Mouse (Mus musculus) layer of hippocampus, postnatal 36 days (tissue): ENCODE results near the gene Gm28539. TPM values are rescaled to one million over a fixed set of nuclear protein-coding genes. Genes with fewer than 3 reads are reported as not detected.
A peak's percentile ranks its signal among the peaks of the same experiment; 100 is the strongest.
"Not testable (repeated sequence)": the region's sequence is repeated elsewhere in the genome, so short reads cannot be mapped to it uniquely, and the experiment has no call there.

Experiments
- DNase-seq, 2 experiments: peaks; one replicate each; pipeline ENCODE4 v3.0.0; 2022
- total RNA-seq, 2 experiments: library from RNA; stranded (reverse); gene quantifications; 2 replicates each; pipeline ENCODE4 v1.2.3; 2021

Gene Gm28539
- total RNA-seq, 2 experiments from 2014 or later = 5.4 to 12.2 TPM

DNA sequence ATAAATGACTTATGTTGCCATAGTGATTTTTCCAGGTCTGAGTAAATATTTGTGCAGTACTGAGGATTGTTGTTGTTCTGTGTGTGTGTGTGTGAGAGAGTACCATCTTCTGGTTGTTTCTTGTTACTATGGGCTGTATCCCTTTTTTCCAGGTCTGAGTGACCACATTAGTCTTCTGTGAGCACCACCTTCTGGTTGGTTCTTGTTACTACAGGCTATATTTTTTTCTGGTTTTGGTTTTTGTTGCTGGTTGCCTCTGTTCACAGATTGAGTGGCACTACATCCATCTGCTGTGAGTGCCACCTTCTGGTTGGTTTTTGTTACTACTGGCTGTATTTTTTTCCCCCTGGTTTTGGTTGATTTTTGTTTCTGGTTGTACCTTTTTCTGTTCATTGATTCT, 22.2 kb downstream of the Gm28539 start:
- no peak for DNase-seq

GRCm38 (mm10) chr16:18860186-18860585, 23.8 kb downstream of the Gm28539 start:
- no peak for DNase-seq

DNA sequence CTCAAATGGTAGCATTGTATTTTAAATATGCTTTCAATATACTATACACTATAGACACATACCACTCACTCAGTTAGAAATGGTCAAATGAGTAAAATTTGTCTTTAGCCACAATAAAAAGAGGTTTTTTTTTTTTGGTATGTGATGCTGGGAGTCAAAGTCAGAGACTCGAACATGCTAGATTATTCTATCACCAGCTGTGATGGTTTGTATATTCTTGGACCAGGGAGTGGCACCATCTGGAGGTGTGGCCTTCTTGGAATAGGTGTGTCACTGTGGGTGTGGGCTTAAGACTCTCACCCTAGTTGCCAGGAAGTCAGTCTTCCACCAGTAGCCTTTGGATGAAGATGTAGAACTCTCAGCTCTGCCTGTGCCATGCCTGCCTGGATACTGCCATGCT, 34.1 kb downstream of the Gm28539 start:
- DNase-seq = not testable (repeated sequence)

GRCm38 (mm10) chr16:18876091-18876441, 39.7 kb downstream of the Gm28539 start:
- DNase-seq = no peak

DNA sequence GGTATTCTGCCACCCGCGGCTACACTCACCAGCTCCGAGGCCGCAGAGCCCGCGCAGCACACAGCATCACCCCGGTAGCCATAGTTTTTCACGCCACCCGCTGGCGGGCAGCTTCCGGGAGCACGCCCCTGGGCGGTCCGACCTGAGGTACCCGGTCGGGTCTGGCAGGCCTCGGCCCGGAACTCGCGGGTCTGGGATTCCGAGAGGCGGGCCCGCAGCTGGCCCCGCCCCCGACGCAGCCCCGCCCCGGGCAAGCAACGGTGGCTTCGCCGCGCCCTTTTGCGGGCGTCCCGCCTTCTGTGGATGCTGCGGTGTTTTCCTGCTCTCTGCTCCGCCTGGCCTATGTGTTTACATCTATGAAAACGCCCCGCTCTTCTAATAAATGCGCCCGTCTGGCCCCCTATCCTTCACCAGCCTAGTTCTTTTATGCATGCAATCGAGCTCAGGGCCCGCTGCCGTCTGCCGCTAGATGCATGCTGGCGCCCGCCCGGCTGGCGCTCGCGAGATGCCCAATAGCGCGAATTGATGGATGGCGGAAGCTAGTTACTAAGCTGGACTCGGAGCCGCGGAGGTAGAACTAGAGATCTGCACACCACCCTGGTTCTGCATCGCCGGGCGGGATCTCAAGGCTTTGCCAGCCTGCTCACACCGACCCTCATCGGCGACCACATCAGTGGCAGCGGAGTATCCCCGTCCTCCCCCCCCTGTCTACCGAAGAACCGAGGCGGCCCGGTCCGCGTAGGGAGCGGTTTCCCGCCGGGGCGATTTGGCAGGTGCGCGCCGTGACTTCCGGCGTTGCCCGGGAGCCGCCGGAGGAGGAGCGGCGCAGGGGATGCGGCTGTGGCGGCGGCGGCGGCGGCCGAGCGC, 40.3 kb downstream of the Gm28539 start, which contains the start of the genes Mrpl40 and Hira:
Gene Mrpl40, minus strand, starts transcription at position 421 of the 867 bp plus-strand sequence.
Gene Hira, plus strand, starts transcription at position 596 of the 867 bp plus-strand sequence.
- peak; percentile 96 for DNase-seq

- peak; percentile 50 to 58 for DNase-seq
Observed at GRCm38 (mm10) chr16:18877386-18878090, 41.2 kb downstream of the Gm28539 start.

DNA sequence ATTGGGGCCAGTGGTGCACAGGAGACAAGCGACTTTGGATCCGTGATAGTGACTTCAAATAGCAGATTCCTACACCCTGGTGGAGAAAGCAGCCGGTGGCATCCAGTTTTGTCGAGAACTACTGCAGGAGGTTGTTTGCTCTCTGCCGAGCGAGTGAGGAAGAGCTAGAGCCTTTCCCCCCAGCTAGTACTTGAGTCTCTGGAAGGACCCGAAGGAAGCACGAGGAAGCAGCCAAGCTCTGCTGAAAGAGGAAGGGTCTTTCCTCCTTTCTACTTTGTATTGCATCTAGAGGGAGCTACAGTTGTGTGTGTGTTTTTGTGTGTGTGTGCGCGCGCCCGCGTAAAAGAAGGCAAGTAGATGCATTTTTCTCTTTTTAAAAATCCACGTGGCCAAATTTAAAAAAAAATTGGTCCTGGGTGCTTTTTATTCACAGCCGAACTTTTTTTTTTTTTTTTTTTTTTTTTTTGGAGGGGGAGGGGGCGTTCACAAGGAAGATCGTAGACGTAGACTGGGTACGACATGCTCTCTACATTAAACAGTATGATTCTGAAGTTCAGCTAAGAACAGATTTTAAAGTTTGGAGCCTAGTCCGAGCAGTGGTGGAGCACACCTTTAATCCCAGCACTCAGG, 41.8 kb downstream of the Gm28539 start:
- DNase-seq = peak in 1 of 2 experiments; percentile 10

DNA sequence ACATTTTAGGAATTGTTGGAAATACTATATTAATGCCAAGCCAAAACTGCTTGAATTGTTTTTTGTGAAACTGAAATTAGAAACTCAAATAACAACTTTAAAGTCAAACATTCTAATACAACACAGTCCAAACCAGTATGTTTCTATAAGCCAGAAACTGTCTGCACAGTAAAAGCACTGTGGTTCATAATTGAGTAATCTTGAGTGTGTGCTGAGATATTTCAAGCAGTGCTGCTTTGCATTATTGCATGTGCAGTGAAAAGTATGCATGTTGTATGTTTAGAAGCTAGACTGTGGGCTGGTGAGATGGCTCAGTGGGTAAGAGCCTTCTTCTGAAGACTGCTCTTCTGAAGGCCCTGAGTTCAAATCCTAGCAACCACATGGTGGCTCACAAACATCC, 47.7 kb downstream of the Gm28539 start:
- DNase-seq = no peak

DNA sequence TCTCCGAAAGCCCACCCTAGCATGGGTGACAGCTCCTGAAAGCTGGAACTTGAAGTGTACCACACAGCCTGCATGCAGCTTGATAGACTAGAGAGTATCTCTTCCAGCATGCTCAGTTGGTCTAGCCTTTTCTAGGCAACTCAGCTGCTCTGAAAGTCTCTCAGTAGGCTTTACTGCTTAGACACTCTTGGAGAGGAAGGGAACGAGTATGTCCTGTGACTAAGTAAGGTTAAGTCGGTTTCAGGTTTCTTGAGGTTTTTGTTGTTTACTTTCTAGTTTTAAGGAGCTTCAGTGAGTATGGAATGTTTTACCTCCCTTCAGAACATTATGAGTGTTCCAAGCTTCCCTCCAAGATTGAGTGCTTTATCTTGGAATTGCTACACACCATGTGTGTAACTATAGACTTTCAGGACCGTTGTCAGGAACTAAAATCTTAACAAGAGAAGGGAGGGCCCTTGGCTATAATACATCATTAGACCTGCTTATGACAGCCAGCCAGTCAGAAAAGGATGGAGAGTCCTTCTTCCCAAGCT, 57.5 kb downstream of the Gm28539 start:
- DNase-seq = no peak

DNA sequence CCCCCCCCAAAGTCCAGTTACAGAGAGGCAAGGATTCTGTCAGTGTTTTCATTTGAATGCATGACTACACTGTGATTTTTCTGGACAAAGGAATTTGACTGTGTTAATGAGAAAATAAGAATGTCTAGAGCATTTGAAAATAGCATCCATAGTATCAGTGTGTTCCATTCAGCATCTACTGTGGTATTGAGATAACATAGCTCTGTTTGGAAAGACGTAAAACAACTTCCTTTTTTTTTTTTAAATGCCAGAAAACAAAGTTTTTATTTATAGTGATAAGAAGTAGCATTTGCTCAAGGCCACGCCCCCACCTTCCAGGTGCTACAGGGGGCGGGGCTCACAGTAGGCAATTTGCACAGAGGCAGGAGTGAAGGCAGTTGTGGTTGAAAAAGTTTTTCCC, 58.9 kb downstream of the Gm28539 start:
- DNase-seq = no peak

DNA sequence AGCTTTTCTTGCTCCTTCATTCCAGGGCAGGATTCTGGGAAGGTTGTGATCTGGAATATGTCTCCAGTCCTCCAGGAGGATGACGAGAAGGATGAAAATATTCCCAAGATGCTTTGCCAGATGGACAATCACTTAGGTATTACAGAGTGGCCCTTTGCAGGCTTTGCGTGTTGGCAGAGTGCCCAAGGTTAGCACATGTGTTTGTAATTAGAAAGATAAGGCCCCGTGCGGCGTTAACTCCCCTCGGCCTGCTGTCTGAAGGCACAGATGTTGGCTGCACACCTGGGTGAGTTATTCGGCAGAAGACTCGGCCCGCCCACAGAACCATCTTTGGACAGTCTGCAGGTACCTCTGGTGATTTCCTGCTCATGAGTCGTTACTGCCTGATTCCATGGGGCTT, 60.0 kb downstream of the Gm28539 start:
- no peak for DNase-seq

- DNase-seq = no peak
Observed at GRCm38 (mm10) chr16:18905648-18906047, 69.3 kb downstream of the Gm28539 start.

- DNase-seq = no peak
Observed at GRCm38 (mm10) chr16:18916064-18916463, 79.7 kb downstream of the Gm28539 start.

- no peak for DNase-seq
Observed at GRCm38 (mm10) chr16:18921771-18922170, 85.4 kb downstream of the Gm28539 start.

DNA sequence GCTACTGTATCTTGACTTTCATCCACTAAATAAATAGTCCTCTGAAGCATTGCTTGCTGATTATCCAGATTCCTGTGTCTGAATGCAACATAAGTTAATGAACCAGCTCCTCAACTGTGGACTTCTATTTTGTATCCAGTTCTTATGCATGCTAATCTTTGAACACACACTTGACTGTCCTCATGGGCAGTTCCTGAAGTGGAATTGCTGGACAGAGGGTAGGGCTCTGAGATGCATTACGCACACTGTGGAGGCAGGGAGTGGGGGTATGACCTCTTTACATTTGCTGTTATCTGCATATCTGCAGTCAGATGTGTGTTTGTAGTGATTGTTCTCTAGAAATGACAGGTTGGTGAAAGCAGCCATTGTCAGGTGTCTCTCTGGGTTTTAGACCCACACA, 91.6 kb downstream of the Gm28539 start:
- no peak for DNase-seq

- no peak for DNase-seq
Observed at GRCm38 (mm10) chr16:18938321-18939082, 102.1 kb downstream of the Gm28539 start.

GRCm38 (mm10) chr16:18943906-18944305, 107.5 kb downstream of the Gm28539 start:
- no peak for DNase-seq

DNA sequence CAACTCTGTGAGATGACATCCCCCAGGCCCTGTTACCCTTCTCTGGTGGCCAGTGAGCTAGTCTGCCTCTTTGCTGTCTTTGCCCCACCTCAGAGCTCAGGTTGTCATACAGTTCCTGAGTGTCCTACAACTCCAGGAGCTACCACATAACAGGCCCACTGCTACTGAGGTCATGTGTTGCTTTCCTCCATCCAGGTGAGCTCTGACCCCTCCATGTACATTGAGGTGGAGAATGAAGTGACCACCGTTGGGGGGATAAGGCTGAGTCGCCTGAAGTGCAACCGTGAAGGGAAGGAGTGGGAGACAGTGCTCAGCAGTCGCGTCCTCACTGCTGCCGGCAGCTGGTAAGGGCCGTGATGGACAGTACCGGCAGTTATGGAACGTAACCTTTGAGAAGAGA, 112.6 kb downstream of the Gm28539 start:
- no peak for DNase-seq

DNA sequence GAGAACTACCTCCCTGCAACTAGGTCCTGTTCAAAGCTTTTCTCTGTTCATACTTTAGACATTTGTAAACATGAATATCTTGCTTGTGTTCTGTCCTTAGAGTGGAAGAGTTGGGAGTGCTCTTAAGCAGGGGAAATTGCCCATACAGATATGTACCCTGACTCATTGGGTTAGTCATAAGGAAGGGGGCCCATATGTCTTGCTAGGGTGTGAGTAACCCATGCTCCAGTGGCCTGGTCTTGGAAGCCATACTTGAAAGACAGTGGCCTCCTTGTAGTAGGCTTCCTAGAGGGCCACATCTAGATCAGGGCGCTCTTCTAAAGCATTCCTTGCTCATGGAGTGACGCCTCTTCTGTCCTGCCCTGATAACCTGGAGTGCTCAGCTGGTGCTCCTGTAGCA, 114.0 kb downstream of the Gm28539 start:
- DNase-seq = no peak

GRCm38 (mm10) chr16:18952813-18953212, 116.4 kb downstream of the Gm28539 start:
- DNase-seq = no peak

GRCm38 (mm10) chr16:18955070-18955469, 118.7 kb downstream of the Gm28539 start:
- DNase-seq = no peak

DNA sequence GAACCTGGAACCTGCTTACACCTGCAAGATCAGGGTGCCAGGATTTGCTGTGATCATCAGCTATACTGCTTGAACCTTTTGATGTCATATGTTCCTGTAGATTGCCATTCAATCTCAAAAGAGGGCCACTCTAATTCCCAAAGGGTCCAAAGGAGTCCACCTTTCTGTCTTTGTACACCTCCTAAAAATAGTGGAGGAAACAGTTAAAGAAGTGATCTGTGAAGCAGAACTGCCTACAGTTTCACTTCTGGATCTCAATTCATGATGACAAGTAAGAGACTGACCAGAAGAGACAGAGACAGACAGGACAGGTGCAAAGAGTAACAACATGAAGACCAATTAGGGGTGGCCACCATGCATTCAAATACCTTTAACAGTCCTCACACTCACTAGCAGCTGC, 127.1 kb downstream of the Gm28539 start:
- DNase-seq = no peak
